Comparison of ENCODE assay signal across 9 mouse cellular contexts in genomic region chr1:130729153-130729552, GRCm38 (mm10). TPM values are rescaled to one million over a fixed set of nuclear protein-coding genes. Genes with fewer than 3 reads are reported as not detected.
DNase-seq lines count a peak whose midpoint lies in the region; ATAC-seq and TF ChIP-seq lines count a peak whose summit lies in the region.
"Had no signal": no experiment of that assay in that cellular context is flagged by ENCODE, and none has a peak within 500 bp of the region (broad histone marks: within the 10 kb centered on the region; RNA-seq: fewer than 3 reads in every experiment).

TSS of gene Pfkfb2 (minus strand) at chr1:130729253.

- H3K9me3 ChIP-seq in MEL (replicated peaks; ENCODE audit: insufficient read depth, low read length): no peaks in the 10 kb centered on the region
- no peaks in the 10 kb centered on the region for H3K9me3 ChIP-seq in embryonic facial prominence, embryonic 15.5 days (replicated peaks)

- TF ChIP-seq RAD21 in MEL (IDR thresholded peaks at IDR 0.05; ENCODE audit: low read depth, low read length): no peak

- no peaks in the 10 kb centered on the region for H3K27me3 ChIP-seq in heart, adult 2 months (ENCODE audit: control insufficient read depth, insufficient read depth, low read length)
- H3K27me3 ChIP-seq in MEL (ENCODE audit: control insufficient read depth in 1 of 2, insufficient read depth in 2 of 2, low read length in 2 of 2): no peaks in the 10 kb centered on the region
- no peaks in the 10 kb centered on the region for H3K27me3 ChIP-seq in embryonic facial prominence, embryonic 15.5 days

- no peaks in the 10 kb centered on the region for H3K79me2 ChIP-seq in heart, adult 2 months (replicated peaks; ENCODE audit: control insufficient read depth, insufficient read depth, low read length)
- no peaks in the 10 kb centered on the region for H3K79me2 ChIP-seq in MEL (ENCODE audit: control insufficient read depth, insufficient read depth, low read length, poor library complexity)

- H3K36me3 ChIP-seq in heart, adult 2 months (ENCODE audit: control insufficient read depth, insufficient read depth, low read length): no peaks in the 10 kb centered on the region
- peaks cover 0 to 20% of the 10 kb centered on the region in 2 experiments; a peak in 2 of 4 replicates for H3K36me3 ChIP-seq in MEL (ENCODE audit: control insufficient read depth in 1 of 2, insufficient read depth in 2 of 2, low read length in 2 of 2)
- H3K36me3 ChIP-seq in embryonic facial prominence, embryonic 15.5 days: no peaks in the 10 kb centered on the region

- no peak for ATAC-seq in embryonic facial prominence, embryonic 15.5 days (ENCODE audit: insufficient number of reproducible peaks, low FRiP score, low TSS enrichment, low read depth)
- ATAC-seq in granulocyte monocyte progenitor cell, adult 5-6 weeks (replicated peaks; ENCODE audit: poor library complexity, severe bottlenecking): no peak

- 76% methylated on average over 2 of the region's 2 CpGs for WGBS in heart, adult 2 months
- 74% methylated on average over 2 of the region's 2 CpGs for WGBS in embryonic facial prominence, embryonic 15.5 days

- no peak for TF ChIP-seq EP300 in heart, adult 2 months (IDR thresholded peaks at IDR 0.05; ENCODE audit: insufficient read depth, low read depth, low read length)
- TF ChIP-seq EP300 in MEL (IDR thresholded peaks at IDR 0.05; ENCODE audit: low read depth in 1 of 2, low read length in 2 of 2): no peak

- intact Hi-C loops in heart, adult 2 months (cut with DNase I): no loop called here

- DNase-seq in heart, adult 2 months: no peak
- no peak for DNase-seq in heart, adult 9 months (ENCODE audit: low spot score in 2 of 2)
- DNase-seq in MEL (ENCODE audit: low read depth, low spot score) (no peak), adipocyte (ENCODE audit: low spot score) (no peak)
- DNase-seq in layer of hippocampus, postnatal 25 days (ENCODE audit: extremely low spot score in 1 of 2, low spot score in 1 of 2): no peak
- DNase-seq in embryo, embryonic 9.5 days (ENCODE audit: extremely low spot score): no peak

- no peak for TF ChIP-seq CTCF in heart, adult 2 months (IDR thresholded peaks at IDR 0.05)
- no peak for TF ChIP-seq CTCF in MEL (IDR thresholded peaks at IDR 0.05 in 2 of 3, conservative IDR thresholded peaks at IDR 0.05 in 1 of 3; ENCODE audit: control insufficient read depth in 1 of 3, insufficient read depth in 1 of 3, low read depth in 2 of 3, low read length in 3 of 3, poor library complexity in 1 of 3, severe bottlenecking in 1 of 3)

- H3K4me2 ChIP-seq in embryonic facial prominence, embryonic 15.5 days (replicated peaks): no peak within 1 kb of the TSS

- H3K4me3 ChIP-seq in heart, adult 2 months: no peak within 1 kb of the TSS
- no peak within 1 kb of the TSS for H3K4me3 ChIP-seq in MEL (ENCODE audit: control insufficient read depth in 1 of 2, insufficient read depth in 1 of 2, low read depth in 2 of 2, low read length in 2 of 2)
- H3K4me3 ChIP-seq in embryonic facial prominence, embryonic 15.5 days (replicated peaks): no peak within 1 kb of the TSS
- H3K4me3 ChIP-seq: erythroblast, embryonic 14.5 days had no signal

- no peak for TF ChIP-seq POLR2A in heart, adult 2 months (IDR thresholded peaks at IDR 0.05; ENCODE audit: insufficient read depth, low read depth, low read length)
- TF ChIP-seq POLR2A in MEL (IDR thresholded peaks at IDR 0.05; ENCODE audit: control insufficient read depth in 1 of 2, insufficient read depth in 1 of 2, low read depth in 1 of 2, low read length in 2 of 2, poor library complexity in 1 of 2): no peak

- H3K4me1 ChIP-seq in heart, adult 2 months (ENCODE audit: control insufficient read depth, insufficient read depth, low read length): no peaks in the 10 kb centered on the region
- peaks cover 0 to 23% of the 10 kb centered on the region in 2 experiments; a peak in 3 of 4 replicates for H3K4me1 ChIP-seq in MEL (ENCODE audit: control insufficient read depth in 1 of 2, insufficient read depth in 2 of 2, low read length in 2 of 2)
- H3K4me1 ChIP-seq in embryonic facial prominence, embryonic 15.5 days: peaks cover 3% of the 10 kb centered on the region; the same call in 1 of the 2 replicates

- no peak within 1 kb of the TSS for H3K9ac ChIP-seq in heart, adult 2 months (ENCODE audit: low read depth, low read length)
- no peak within 1 kb of the TSS for H3K9ac ChIP-seq in MEL (ENCODE audit: control insufficient read depth, low read depth, low read length, poor library complexity, severe bottlenecking)
- H3K9ac ChIP-seq in embryonic facial prominence, embryonic 15.5 days: no peak within 1 kb of the TSS

- no peak within 1 kb of the TSS for H3K27ac ChIP-seq in heart, adult 2 months
- H3K27ac ChIP-seq in MEL (ENCODE audit: control insufficient read depth, low read depth, low read length): no peak within 1 kb of the TSS
- no peak within 1 kb of the TSS for H3K27ac ChIP-seq in embryonic facial prominence, embryonic 15.5 days (replicated peaks)

TF ChIP-seq in MEL, 35 proteins besides CTCF, POLR2A, EP300 and RAD21:
- TF ChIP-seq NELFE (IDR thresholded peaks at IDR 0.05; ENCODE audit: low read depth, low read length): no peak
- TF ChIP-seq SMC3 (IDR thresholded peaks at IDR 0.05; ENCODE audit: low read depth, low read length): no peak
- no peak for TF ChIP-seq MEF2A (IDR thresholded peaks at IDR 0.05; ENCODE audit: extremely low read depth, insufficient replicate concordance, low read depth, low read length, poor library complexity, severe bottlenecking)
- no peak for TF ChIP-seq ELF1 (IDR thresholded peaks at IDR 0.05; ENCODE audit: low read depth, low read length)
- no peak for TF ChIP-seq NRF1 (IDR thresholded peaks at IDR 0.05; ENCODE audit: insufficient read depth, low read depth, low read length, poor library complexity, severe bottlenecking)
- TF ChIP-seq MYB (IDR thresholded peaks at IDR 0.05; ENCODE audit: low read depth, low read length): no peak

RNA-seq across cellular contexts. Expression of gene Pfkfb2, which starts in this region (rescaled TPM):
- total RNA-seq in heart, adult 2 months (2021): 10 to 100 TPM; 82.5 to 96.6 TPM
- 31.9 and 58.5 TPM in 2 replicates for polyA plus RNA-seq in heart, adult 2 months (2012; rRNA removed)
- total RNA-seq in MEL (2012; rRNA removed): 11.3 and 13.6 TPM in 2 replicates
- polyA plus RNA-seq in MEL (2012; ENCODE audit: insufficient read depth in 1 of 2, insufficient read length in 2 of 2, low read depth in 1 of 2, low replicate concordance in 2 of 2, missing spikeins in 1 of 2): 10 to 100 TPM in 1 of 2 experiments, not detected in 1; 13.9 TPM
- polyA plus RNA-seq in embryonic facial prominence, embryonic 15.5 days (2015; fragmentation: Nextera tagmentation; extraction: Ambion mirVana): 9.2 and 10.1 TPM in 2 replicates
- 10 to 100 TPM; 38.6 to 53.6 TPM for total RNA-seq in layer of hippocampus, postnatal 25 days (2021)
- 6.6 and 9.1 TPM in 2 replicates for total RNA-seq in granulocyte monocyte progenitor cell, adult 5-6 weeks (2014; fragmentation: Nextera tagmentation)
- 13.9 and 15.7 TPM in 2 replicates for total RNA-seq in granulocyte monocyte progenitor cell, adult 5-6 weeks (2017)
